Mouse (Mus musculus) embryonic facial prominence, embryonic 14.5 days (tissue): ENCODE results near the gene Dbf4. TPM values are rescaled to one million over a fixed set of nuclear protein-coding genes. Genes with fewer than 3 reads are reported as not detected.
A peak's percentile ranks its signal among the peaks of the same experiment; 100 is the strongest.

ENCODE experiments used
- ATAC-seq: fragments of 200-750 bp; cut with Nextera tagmentation; 2 replicates; pipeline ENCODE4 v1.8.0; 2017; ENCODE audit warnings: low read depth, moderate number of reproducible peaks, moderate TSS enrichment
- DNase-seq: peaks from one replicate; pipeline ENCODE4 v3.0.0-alpha.2; 2015; ENCODE audit warnings: low spot score
- H3K27ac ChIP-seq: fragments of 300-500 bp; sonication (generic); replicated peaks from 2 replicates; pipeline ENCODE4 v1.5.1; 2014; ENCODE audit warnings: low read depth, mild to moderate bottlenecking, low read length, moderate library complexity
- H3K27me3 ChIP-seq: fragments of 300-500 bp; sonication (generic); replicated peaks from 2 replicates; pipeline ENCODE4 v1.6.1; 2014; ENCODE audit warnings: low read length; ENCODE audit not compliant: control insufficient read depth, insufficient read depth
- H3K36me3 ChIP-seq: fragments of 300-500 bp; sonication (generic); 2 replicates; pipeline ENCODE4 v1.6.1; 2014; ENCODE audit warnings: low read length, mixed read lengths; ENCODE audit not compliant: control insufficient read depth, insufficient read depth
- H3K4me1 ChIP-seq: fragments of 300-500 bp; sonication (generic); 2 replicates; pipeline ENCODE4 v1.6.1; 2014; ENCODE audit warnings: antibody characterized with exemption, low read length; ENCODE audit not compliant: control insufficient read depth, insufficient read depth
- H3K4me2 ChIP-seq: fragments of 300-500 bp; sonication (generic); 2 replicates; pipeline ENCODE4 v1.6.1; 2014; ENCODE audit warnings: low read depth, mild to moderate bottlenecking, low read length, moderate library complexity, mixed read lengths
- H3K4me3 ChIP-seq: fragments of 300-500 bp; sonication (generic); 2 replicates; pipeline ENCODE4 v1.5.1; 2014; ENCODE audit warnings: low read depth, mild to moderate bottlenecking, low read length
- H3K9ac ChIP-seq: fragments of 300-500 bp; sonication (generic); 2 replicates; pipeline ENCODE4 v1.6.1; 2014; ENCODE audit warnings: low read depth, mild to moderate bottlenecking, low read length, moderate library complexity, mixed read lengths
- H3K9me3 ChIP-seq: fragments of 300-500 bp; sonication (generic); 2 replicates; pipeline ENCODE4 v1.6.1; 2016; ENCODE audit warnings: low read length; ENCODE audit not compliant: control insufficient read depth
- WGBS: fragments of 180-500 bp; shearing (Covaris S2); extraction: QIAGEN DNeasy Blood & Tissue Kit; methylation state at CpG from one replicate; pipeline ENCODE4 v1.1.7; 2014; 5-methylcytosine and 5-hydroxymethylcytosine counted together
- polyA plus RNA-seq: library from polyadenylated mRNA; unstranded; fragments of >200 nt; fragmentation: Nextera tagmentation; extraction: Ambion mirVana; gene quantifications from 2 replicates; pipeline ENCODE4 v1.2.1, GENCODE M21; 2014

Dbf4 gene
- polyA plus RNA-seq, 1 experiment from 2014 or later: 37.4 TPM

DNA sequence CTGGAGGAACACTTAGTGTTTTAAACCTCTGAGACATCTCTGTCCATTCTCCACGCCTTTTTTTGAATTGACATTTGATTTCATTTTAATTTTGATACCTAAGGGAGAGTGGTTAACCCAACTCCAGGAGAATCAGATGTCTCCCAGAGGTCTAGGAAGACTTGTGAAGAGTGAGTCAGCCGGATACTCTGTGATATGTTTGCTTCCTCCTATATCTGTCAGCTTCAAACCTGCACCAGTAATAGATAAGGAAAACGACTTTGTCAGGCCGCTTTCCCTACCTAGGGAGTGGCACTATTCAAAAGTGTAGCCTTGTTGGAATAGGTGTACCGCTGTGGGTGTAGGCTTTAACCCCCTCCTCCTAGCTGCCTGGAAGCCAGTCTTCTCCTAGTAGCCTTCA lies 53.7 kb downstream of the Dbf4 start:
- H3K4me2 ChIP-seq: no peak overlapping the region
- H3K4me3 ChIP-seq: no peak overlapping the region
- H3K27ac ChIP-seq: no peak overlapping the region
- no peaks in the 10 kb centered on the region for H3K4me1 ChIP-seq
- H3K36me3 ChIP-seq: no peaks in the 10 kb centered on the region
- H3K27me3 ChIP-seq: no peaks in the 10 kb centered on the region
- no peaks in the 10 kb centered on the region for H3K9me3 ChIP-seq
- WGBS: 84% methylated on average over 5 of the region's 5 CpGs
- no peak overlapping the region for H3K9ac ChIP-seq
- ATAC-seq (no peak), DNase-seq (no peak)

DNA sequence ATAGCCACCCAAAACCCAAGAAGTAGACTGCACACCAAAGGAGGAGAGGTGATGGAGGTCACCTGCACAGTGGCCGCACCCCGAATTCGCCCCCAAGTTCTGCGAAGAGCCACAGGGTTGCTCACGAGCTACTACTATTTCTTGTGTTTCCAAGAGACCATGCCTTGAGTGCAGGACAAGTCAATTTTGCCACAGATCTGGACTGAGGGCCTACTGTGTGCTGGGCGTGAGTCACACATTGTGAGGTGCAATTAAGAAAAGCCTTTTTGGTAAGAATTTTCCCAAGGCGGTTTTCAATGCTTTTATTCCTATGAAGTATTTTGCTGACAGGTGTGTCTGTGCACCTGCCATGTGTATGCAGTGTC lies 54.2 kb downstream of the Dbf4 start:
- Histone ChIP-seq H3K4me2 (peak overlapping the region; percentile 79), H3K36me3 (no peaks in the 10 kb centered on the region), H3K9ac (peak overlapping the region; percentile 77; the same call in 1 of the 2 replicates), H3K4me3 (peak overlapping the region; percentile 76), H3K27me3 (no peaks in the 10 kb centered on the region), H3K4me1 (no peaks in the 10 kb centered on the region), H3K9me3 (no peaks in the 10 kb centered on the region), H3K27ac (no peak overlapping the region)
- no peak for DNase-seq
- ATAC-seq: no peak
- 37% methylated on average over 7 of the region's 7 CpGs for WGBS

DNA sequence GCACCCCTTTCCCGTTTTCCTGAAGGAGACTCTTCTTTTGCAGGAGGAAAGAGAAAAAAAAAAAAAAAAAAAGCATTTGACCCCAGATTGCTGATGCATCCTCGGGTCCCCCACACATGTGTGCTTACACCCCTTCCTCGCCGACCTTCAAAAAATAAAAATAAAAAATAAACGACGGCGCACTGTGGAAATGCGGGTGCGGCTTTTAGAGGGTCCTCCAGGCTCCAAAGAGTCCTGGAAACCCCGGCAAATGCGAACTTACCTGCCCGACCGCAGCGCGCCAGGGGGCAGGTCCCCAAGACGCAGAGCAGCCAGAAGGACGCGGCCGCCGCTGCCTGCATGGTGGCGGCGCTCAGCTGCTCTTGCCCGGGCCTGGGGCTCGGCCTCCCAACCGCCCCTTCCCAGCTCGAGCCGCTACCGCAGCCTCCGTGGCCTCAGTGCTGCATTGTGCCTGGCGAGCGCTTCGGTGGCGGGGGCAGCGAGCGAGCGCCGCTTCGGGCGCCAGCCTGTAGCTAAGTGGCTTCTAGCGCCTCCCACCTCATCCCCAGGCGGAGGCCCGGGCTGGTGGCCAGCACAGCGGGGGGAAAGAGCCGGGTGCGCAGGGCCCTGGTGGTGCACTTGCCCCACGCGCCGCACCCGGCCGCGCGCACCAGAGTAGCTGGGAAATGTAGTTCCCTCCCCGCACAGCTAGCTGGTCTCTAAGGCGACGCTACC lies 54.7 kb downstream of the Dbf4 start, which contains the start of gene Adam22:
TSS of gene Adam22 (minus strand) at position 547 of the 714 bp plus-strand sequence.
- WGBS: under 1% methylated on average over 43 of the region's 55 CpGs

DNA sequence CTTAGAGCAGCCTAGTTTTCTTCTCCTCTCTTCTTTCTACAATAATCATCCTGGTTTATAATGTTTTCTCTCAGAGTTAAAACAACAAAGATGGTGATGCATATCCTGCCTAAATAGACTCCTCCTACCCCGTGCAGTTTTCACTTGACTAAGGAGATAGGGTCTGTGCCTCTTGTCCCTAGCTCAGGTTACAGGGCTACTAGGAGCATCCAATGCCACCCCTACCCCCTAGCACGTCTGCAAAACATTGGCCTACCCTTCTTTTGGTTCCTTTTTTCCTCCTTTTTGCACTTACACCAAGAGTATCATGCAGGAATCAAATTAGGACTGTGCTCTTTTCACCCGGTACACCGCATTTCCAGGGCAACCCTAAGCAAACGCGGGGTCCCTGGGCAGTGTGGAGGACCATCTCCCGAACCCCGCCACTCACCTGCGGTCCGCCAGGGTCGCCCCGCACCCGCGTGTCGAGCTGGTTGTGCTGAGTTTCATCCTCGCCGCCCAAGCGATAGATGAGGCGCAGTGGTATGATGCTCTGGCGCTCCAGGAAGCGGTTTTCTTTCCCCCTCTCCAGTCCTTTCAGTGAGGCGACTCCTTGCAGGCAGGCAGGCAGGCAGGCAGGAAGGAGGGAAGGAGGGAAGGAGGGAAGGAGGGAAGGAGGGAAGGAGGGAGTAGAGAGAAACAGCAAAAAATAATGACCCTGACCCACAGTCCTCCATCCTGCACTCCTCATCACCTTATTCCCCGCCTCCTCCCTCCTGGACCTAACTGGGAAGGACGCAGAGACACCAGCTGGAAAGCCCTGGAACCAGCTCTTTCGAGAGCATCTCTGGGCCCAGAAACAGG lies 55.5 kb downstream of the Dbf4 start:
- WGBS: 1% methylated on average over 24 of the region's 25 CpGs
- Histone ChIP-seq H3K4me1 (no peaks in the 10 kb centered on the region), H3K4me3 (peak overlapping the region; percentile 76), H3K9ac (peak overlapping the region; percentile 77), H3K27ac (no peak overlapping the region), H3K27me3 (no peaks in the 10 kb centered on the region), H3K36me3 (no peaks in the 10 kb centered on the region), H3K4me2 (peak overlapping the region; percentile 79), H3K9me3 (no peaks in the 10 kb centered on the region)
- DNase-seq (peak; percentile 32), ATAC-seq (peak; percentile 19; the same call in 1 of the 2 replicates)

More for the DNA sequence above, 54.7 kb downstream of the Dbf4 start, which contains the start of gene Adam22:
- H3K36me3 ChIP-seq: no peaks in the 10 kb centered on the region
- no peaks in the 10 kb centered on the region for H3K4me1 ChIP-seq
- no peak within 1 kb of the TSS for H3K27ac ChIP-seq
- no peaks in the 10 kb centered on the region for H3K27me3 ChIP-seq
- peak within 1 kb of the TSS; percentile 77 for H3K9ac ChIP-seq
- DNase-seq: peak; percentile 88
- peak; percentile 95 for ATAC-seq
- peak within 1 kb of the TSS; percentile 79 for H3K4me2 ChIP-seq
- no peaks in the 10 kb centered on the region for H3K9me3 ChIP-seq
- H3K4me3 ChIP-seq: peak within 1 kb of the TSS; percentile 76

DNA sequence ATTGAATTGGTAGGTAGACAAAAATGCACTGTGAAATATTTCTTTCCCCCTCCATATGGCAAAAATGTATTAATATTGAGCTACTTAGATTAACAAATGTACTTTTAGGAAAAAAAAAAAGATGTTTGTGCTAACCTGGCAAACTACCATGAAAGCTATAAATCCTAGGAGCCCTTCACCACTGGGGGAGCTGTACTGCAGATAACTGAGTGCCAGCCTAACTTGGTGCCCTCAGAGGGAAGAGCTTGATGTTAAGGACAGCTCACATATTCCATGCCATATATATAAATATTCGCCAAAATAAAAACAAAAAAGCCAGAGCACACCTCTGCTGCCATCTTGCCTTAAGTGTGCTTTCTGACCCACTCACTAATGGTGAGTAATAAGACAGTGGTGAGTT lies 60.2 kb downstream of the Dbf4 start:
- Histone ChIP-seq H3K9ac (no peak overlapping the region), H3K27me3 (no peaks in the 10 kb centered on the region), H3K9me3 (no peaks in the 10 kb centered on the region), H3K27ac (no peak overlapping the region), H3K4me1 (no peaks in the 10 kb centered on the region), H3K36me3 (no peaks in the 10 kb centered on the region), H3K4me3 (no peak overlapping the region), H3K4me2 (no peak overlapping the region)
- ATAC-seq (no peak), DNase-seq (peak; percentile 24)
- WGBS: 53% methylated on average over 1 of the region's 1 CpGs

DNA sequence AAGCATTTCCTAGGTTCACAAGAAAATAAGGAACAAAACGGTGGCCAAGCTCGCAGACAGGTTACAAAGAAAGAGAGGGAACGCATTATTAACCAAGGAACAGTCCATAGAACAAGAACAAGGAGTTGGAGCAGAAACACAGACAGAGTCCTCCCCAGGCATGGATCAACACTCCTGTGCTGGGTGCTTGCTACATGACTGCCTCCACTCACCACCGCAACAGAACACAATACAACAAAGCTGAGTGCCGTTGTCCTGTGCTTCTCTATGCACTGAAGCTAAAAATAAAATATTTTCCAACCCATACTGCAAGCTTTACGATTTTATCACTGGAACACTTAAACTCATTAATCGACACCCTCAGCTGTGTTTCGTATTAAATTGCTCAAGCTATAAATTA lies 64.8 kb downstream of the Dbf4 start:
- no peaks in the 10 kb centered on the region for H3K4me1 ChIP-seq
- H3K4me2 ChIP-seq: no peak overlapping the region
- DNase-seq (no peak), ATAC-seq (no peak)
- WGBS: 82% methylated on average over 8 of the region's 8 CpGs
- H3K4me3 ChIP-seq: no peak overlapping the region
- H3K36me3 ChIP-seq: no peaks in the 10 kb centered on the region
- no peak overlapping the region for H3K27ac ChIP-seq
- no peaks in the 10 kb centered on the region for H3K9me3 ChIP-seq
- H3K27me3 ChIP-seq: no peaks in the 10 kb centered on the region
- H3K9ac ChIP-seq: no peak overlapping the region

DNA sequence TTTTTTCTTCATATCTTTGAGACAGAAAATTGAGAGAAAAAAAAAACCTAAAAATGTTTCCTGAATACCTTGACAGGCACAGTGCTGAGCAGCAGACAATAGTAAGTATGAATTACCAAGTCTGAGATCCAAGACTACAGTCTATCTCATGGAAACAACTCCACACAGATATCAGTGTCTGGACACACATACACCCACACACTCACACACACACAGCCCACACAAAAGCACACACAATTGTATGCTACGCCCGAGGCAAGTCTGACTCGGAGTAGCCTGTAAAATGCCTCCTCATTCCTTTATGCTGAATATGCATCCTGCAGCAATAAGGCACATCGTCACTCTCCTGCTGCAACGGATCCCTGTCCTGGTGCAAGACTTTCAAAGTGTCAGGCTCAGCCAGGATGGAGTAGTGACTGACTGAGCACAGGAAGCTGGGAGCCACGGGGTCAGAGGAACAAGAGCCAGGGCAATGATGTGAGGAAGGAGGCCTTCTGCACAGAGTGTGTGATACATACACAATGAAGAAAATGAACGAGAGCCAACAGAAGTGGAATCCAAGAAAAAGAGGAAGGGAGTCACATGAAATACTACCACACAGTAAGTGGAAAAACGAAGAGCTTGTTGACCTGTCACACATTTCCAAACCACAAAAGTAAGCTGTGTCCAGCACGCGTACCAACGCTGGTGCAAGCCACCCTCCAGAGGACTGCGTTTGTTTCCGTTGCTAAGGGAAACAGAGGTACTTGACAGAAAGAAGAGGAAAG lies 65.4 kb downstream of the Dbf4 start:
- H3K4me2 ChIP-seq: no peak overlapping the region
- H3K36me3 ChIP-seq: no peaks in the 10 kb centered on the region
- WGBS: 44% methylated on average over 13 of the region's 13 CpGs
- no peaks in the 10 kb centered on the region for H3K4me1 ChIP-seq
- DNase-seq (no peak), ATAC-seq (no peak)
- H3K4me3 ChIP-seq: no peak overlapping the region
- H3K27ac ChIP-seq: no peak overlapping the region
- no peak overlapping the region for H3K9ac ChIP-seq
- H3K9me3 ChIP-seq: no peaks in the 10 kb centered on the region
- H3K27me3 ChIP-seq: no peaks in the 10 kb centered on the region

DNA sequence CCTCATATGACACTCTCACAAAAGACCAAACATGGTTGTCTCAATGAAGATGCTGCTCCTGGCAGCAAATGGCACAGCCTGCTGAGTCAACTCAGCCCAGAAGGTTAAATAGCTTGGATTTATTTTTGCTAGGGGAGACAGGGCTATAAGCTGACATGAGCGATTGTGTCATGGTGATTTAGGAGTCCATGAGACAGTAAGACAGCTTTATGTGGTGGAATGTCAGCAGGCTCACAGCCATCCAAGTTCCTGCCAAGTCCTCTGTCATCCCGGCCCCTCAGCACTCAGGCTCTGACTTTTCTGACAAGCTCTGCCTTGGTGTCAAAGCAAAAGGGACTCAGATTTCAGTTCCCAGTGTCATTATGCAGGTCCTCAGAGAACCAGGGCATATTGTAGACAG lies 66.2 kb downstream of the Dbf4 start:
- WGBS: 38% methylated on average over 2 of the region's 2 CpGs

More for the DNA sequence above, 66.2 kb downstream of the Dbf4 start:
- Histone ChIP-seq H3K4me2 (no peak overlapping the region), H3K27ac (no peak overlapping the region), H3K4me1 (no peaks in the 10 kb centered on the region), H3K9ac (no peak overlapping the region), H3K4me3 (no peak overlapping the region), H3K9me3 (no peaks in the 10 kb centered on the region), H3K27me3 (no peaks in the 10 kb centered on the region), H3K36me3 (no peaks in the 10 kb centered on the region)
- ATAC-seq (peak; percentile 37; the same call in 1 of the 2 replicates), DNase-seq (peak; percentile 63)
